Mouse (Mus musculus) ES-E14 (cell line): ENCODE measurements around the gene Pop7.

Source experiments
- CHD2 ChIP-seq: IDR thresholded peaks from 2 replicates; pipeline ENCODE4 v1.6.1; 2014; ENCODE audit warnings: mild to moderate bottlenecking, low read depth, low read length, inconsistent platforms
- HCFC1 ChIP-seq: IDR thresholded peaks from 2 replicates; pipeline ENCODE4 v1.6.1; 2012; ENCODE audit warnings: low read length, inconsistent platforms, borderline replicate concordance; ENCODE audit not compliant: insufficient read depth
- MAFK ChIP-seq: IDR thresholded peaks from 2 replicates; pipeline ENCODE4 v1.6.1; 2014; ENCODE audit warnings: mild to moderate bottlenecking, low read depth, low read length, inconsistent platforms; ENCODE audit not compliant: insufficient read depth
- ZC3H11A ChIP-seq: IDR thresholded peaks from 2 replicates; pipeline ENCODE4 v1.6.1; 2012; ENCODE audit warnings: low read depth, mild to moderate bottlenecking, inconsistent platforms, low read length, borderline replicate concordance
- ZNF384 ChIP-seq: IDR thresholded peaks from 2 replicates; pipeline ENCODE4 v1.6.1; 2012; ENCODE audit warnings: low read depth, low read length, inconsistent platforms

DNA sequence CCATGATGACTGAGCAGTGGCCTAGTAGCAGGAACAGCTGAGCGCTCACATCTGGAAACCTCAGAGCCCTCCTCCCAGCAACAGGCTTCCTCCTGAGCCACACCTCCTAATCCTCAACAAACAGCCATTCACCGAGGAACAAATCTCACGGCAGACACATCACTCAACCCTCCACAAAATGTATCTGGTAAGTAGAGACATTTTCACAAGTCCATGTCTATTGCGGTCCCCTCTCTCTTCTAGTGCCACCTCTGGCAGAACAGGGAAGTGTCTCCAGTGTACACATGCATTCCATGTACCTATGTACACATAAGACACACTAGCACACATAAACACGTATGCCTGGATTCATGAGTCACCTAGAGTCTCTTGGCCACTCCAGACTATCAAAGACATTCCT, 48.8 kb upstream of the Pop7 start:
- TF ChIP-seq HCFC1: no peak
- TF ChIP-seq CHD2: no peak
- no peak for TF ChIP-seq MAFK
- TF ChIP-seq ZNF384: no peak
- no peak for TF ChIP-seq ZC3H11A
